13 mouse cellular contexts compared by ENCODE assay signal in genomic region chr2:6279614-6280301, GRCm38 (mm10).
"Had no signal": no experiment of that assay in that cellular context is flagged by ENCODE, and none has a peak within 500 bp of the region (broad histone marks: within the 10 kb centered on the region; RNA-seq: fewer than 3 reads in every experiment).

No protein-coding gene starts in this region.

- H3K9me3 ChIP-seq: limb, embryonic 12.5 days; liver, embryonic 13.5 days; midbrain, embryonic 15.5 days; neural tube, embryonic 13.5 days had no signal

- H3K4me2 ChIP-seq: limb, embryonic 12.5 days; liver, embryonic 13.5 days; midbrain, embryonic 11.5 days; midbrain, embryonic 15.5 days; neural tube, embryonic 13.5 days had no signal

- H3K9ac ChIP-seq: limb, embryonic 12.5 days; liver, embryonic 13.5 days; liver, postnatal 0 days; midbrain, embryonic 15.5 days; neural tube, embryonic 13.5 days had no signal

- H3K4me3 ChIP-seq: left cerebral cortex, adult 2 months; limb, embryonic 12.5 days; liver, embryonic 13.5 days; midbrain, embryonic 15.5 days; neural tube, embryonic 13.5 days had no signal

- H3K27me3 ChIP-seq: limb, embryonic 12.5 days; midbrain, embryonic 15.5 days; neural tube, embryonic 13.5 days had no signal

- H3K36me3 ChIP-seq: limb, embryonic 12.5 days; liver, embryonic 13.5 days; midbrain, embryonic 15.5 days; neural tube, embryonic 13.5 days had no signal

- DNase-seq: kidney, adult 11 months; kidney, adult 9 months; kidney, postnatal 10 days; liver; liver, embryonic 13.5 days; liver, postnatal 0 days; right cerebral cortex, postnatal 25 days had no signal

- H3K4me1 ChIP-seq: midbrain, embryonic 15.5 days had no signal

- H3K27ac ChIP-seq: left cerebral cortex, adult 2 months; limb, embryonic 12.5 days; midbrain, embryonic 15.5 days; neural tube, embryonic 13.5 days; stomach, postnatal 0 days had no signal

- ATAC-seq: liver, postnatal 0 days; midbrain, embryonic 15.5 days had no signal
